14 mouse cellular contexts compared by ENCODE assay signal in the genomic region with DNA sequence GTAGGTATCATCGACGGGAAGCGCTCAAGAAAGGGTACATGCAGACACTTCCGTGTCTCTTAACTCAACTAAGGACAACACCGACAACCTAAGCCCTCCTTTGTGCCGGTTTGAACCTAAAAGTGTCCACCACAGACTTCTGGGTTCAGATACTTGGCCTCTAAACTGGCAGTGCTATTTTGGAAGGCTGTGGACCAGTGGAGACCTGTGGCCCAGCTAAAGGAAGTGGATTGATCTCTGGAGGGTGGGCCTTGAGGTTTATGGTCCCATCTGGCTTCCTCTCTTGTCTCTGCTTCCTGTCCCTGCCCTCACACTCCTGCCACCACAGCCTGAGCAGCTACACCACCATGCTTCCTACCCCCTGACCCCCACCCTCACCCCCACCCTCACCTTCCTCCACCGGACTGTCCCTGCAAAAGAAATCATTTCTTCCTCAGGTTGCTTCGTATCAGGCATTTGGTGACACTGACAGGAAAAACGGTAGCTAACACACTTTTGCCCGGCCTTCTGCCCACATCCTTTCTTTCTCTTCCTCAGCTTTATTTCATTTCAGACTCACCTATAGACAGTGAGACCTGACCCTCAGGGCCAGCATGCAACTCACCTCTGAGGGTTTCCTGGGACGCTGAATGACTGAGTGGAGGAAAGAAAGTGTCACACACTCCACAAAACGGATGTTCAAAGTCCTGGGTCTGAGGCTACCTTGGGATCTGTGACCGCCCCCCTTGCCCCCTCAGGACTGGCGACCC. TPM values are rescaled to one million over a fixed set of nuclear protein-coding genes. Genes with fewer than 3 reads are reported as not detected.
DNase-seq lines count a peak whose midpoint lies in the region; ATAC-seq and TF ChIP-seq lines count a peak whose summit lies in the region.
"Had no signal": no experiment of that assay in that cellular context is flagged by ENCODE, and none has a peak within 500 bp of the region (broad histone marks: within the 10 kb centered on the region; RNA-seq: fewer than 3 reads in every experiment).

No protein-coding gene starts in this region.

- intact Hi-C loops in heart, postnatal 14 days (cut with DNase I): no loop called here

- peaks cover 24% of the 10 kb centered on the region for H3K4me1 ChIP-seq in heart, embryonic 10.5 days
- peaks cover 100% of the 10 kb centered on the region for H3K4me1 ChIP-seq in megakaryocyte, embryonic 14.5 days
- peaks cover 4% of the 10 kb centered on the region; the same call in 1 of the 2 replicates for H3K4me1 ChIP-seq in lung, postnatal 0 days (ENCODE audit: insufficient read depth, low read depth, low read length)
- no peaks in the 10 kb centered on the region for H3K4me1 ChIP-seq in hindbrain, embryonic 13.5 days (replicated peaks)
- H3K4me1 ChIP-seq: embryonic facial prominence, embryonic 10.5 days had no signal

- H3K9ac ChIP-seq in lung, postnatal 0 days (replicated peaks; ENCODE audit: low read depth): no peak overlapping the region
- no peak overlapping the region for H3K9ac ChIP-seq in hindbrain, embryonic 13.5 days

- H3K4me3 ChIP-seq in heart, embryonic 10.5 days: no peak overlapping the region
- H3K4me3 ChIP-seq in megakaryocyte, embryonic 14.5 days (replicated peaks): peak overlapping the region; percentile 86
- no peak overlapping the region for H3K4me3 ChIP-seq in lung, postnatal 0 days (ENCODE audit: low read depth, low read length)
- no peak overlapping the region for H3K4me3 ChIP-seq in hindbrain, embryonic 13.5 days
- H3K4me3 ChIP-seq: embryonic facial prominence, embryonic 10.5 days had no signal

- no peak for DNase-seq in heart, embryonic 10.5 days (ENCODE audit: low spot score)
- no peak for DNase-seq in heart, postnatal 14 days
- peak; percentile 36 to 37 for DNase-seq in thymus, postnatal 10 days (ENCODE audit: low spot score in 2 of 2)
- DNase-seq in adrenal gland, adult 2 months: no peak
- DNase-seq in lung, postnatal 0 days (ENCODE audit: low spot score): no peak
- DNase-seq: adrenal gland, postnatal 25 days; cerebellum, adult 11-12 months; lung, postnatal 14 days; right cerebral cortex, postnatal 4 days had no signal

- no peak for TF ChIP-seq CTCF in lung, postnatal 0 days (IDR thresholded peaks at IDR 0.05)

- H3K9me3 ChIP-seq in heart, embryonic 10.5 days: no peaks in the 10 kb centered on the region
- no peaks in the 10 kb centered on the region for H3K9me3 ChIP-seq in megakaryocyte, embryonic 14.5 days
- no peaks in the 10 kb centered on the region for H3K9me3 ChIP-seq in lung, postnatal 0 days (ENCODE audit: low read length)
- H3K9me3 ChIP-seq in hindbrain, embryonic 13.5 days: no peaks in the 10 kb centered on the region
- H3K9me3 ChIP-seq: embryonic facial prominence, embryonic 10.5 days had no signal

- no peak for TF ChIP-seq EP300 in lung, postnatal 0 days (IDR thresholded peaks at IDR 0.05)

- 84% methylated on average over 14 of the region's 14 CpGs for WGBS in heart, embryonic 10.5 days
- WGBS in lung, postnatal 0 days: 78% methylated on average over 14 of the region's 14 CpGs
- 94% methylated on average over 14 of the region's 14 CpGs for WGBS in hindbrain, embryonic 13.5 days

- peak; percentile 74 to 79 for ATAC-seq in hematopoietic stem cell, adult 5-6 weeks (replicated peaks in 1 of 2; ENCODE audit: insufficient read depth in 1 of 2, low FRiP score in 2 of 2, low TSS enrichment in 1 of 2, low read depth in 1 of 2, poor library complexity in 2 of 2, severe bottlenecking in 2 of 2)
- ATAC-seq in lung, postnatal 0 days: no peak
- ATAC-seq in hindbrain, embryonic 13.5 days (ENCODE audit: low FRiP score): no peak
- ATAC-seq: Patski had no signal

- H3K27ac ChIP-seq in heart, embryonic 10.5 days: peak overlapping the region; percentile 0; the same call in 1 of the 2 replicates
- H3K27ac ChIP-seq in lung, postnatal 0 days (ENCODE audit: low read length): no peak overlapping the region
- H3K27ac ChIP-seq in hindbrain, embryonic 13.5 days: no peak overlapping the region
- H3K27ac ChIP-seq: embryonic facial prominence, embryonic 10.5 days had no signal

- no peak overlapping the region for H3K4me2 ChIP-seq in lung, postnatal 0 days (replicated peaks; ENCODE audit: low read depth, low read length)
- no peak overlapping the region for H3K4me2 ChIP-seq in hindbrain, embryonic 13.5 days

- no peaks in the 10 kb centered on the region for H3K36me3 ChIP-seq in heart, embryonic 10.5 days
- peaks cover 93% of the 10 kb centered on the region for H3K36me3 ChIP-seq in megakaryocyte, embryonic 14.5 days (replicated peaks; ENCODE audit: low read length)
- H3K36me3 ChIP-seq in lung, postnatal 0 days (ENCODE audit: insufficient read depth, low read length): no peaks in the 10 kb centered on the region
- H3K36me3 ChIP-seq in hindbrain, embryonic 13.5 days: no peaks in the 10 kb centered on the region
- H3K36me3 ChIP-seq: embryonic facial prominence, embryonic 10.5 days had no signal

- no peaks in the 10 kb centered on the region for H3K27me3 ChIP-seq in heart, embryonic 10.5 days (ENCODE audit: insufficient read depth, poor library complexity, severe bottlenecking)
- no peaks in the 10 kb centered on the region for H3K27me3 ChIP-seq in megakaryocyte, embryonic 14.5 days (replicated peaks)
- no peaks in the 10 kb centered on the region for H3K27me3 ChIP-seq in lung, postnatal 0 days (replicated peaks; ENCODE audit: insufficient read depth, low read length)
- no peaks in the 10 kb centered on the region for H3K27me3 ChIP-seq in hindbrain, embryonic 13.5 days
- H3K27me3 ChIP-seq: Patski had no signal

RNA-seq across cellular contexts. Expression of a gene that starts 25.7 kb away (rescaled TPM):
- 5.1 and 6.5 TPM in 2 replicates for polyA plus RNA-seq in heart, embryonic 10.5 days (2016; fragmentation: Nextera tagmentation; extraction: Ambion mirVana)
- total RNA-seq in heart, postnatal 14 days (2021): 10 to 100 TPM; 15.6 to 18.4 TPM
- 1.5 and 2.3 TPM in 2 replicates for total RNA-seq in hematopoietic stem cell, adult 5-6 weeks (2017)
- polyA plus RNA-seq in megakaryocyte, embryonic 14.5 days (2012; ENCODE audit: insufficient read depth, low replicate concordance): 142 and 149 TPM in 2 replicates
- total RNA-seq in adrenal gland, adult 2 months (2021): 10 to 100 TPM; 12.3 to 19.7 TPM
- 6.1 and 8.7 TPM in 2 replicates for polyA plus RNA-seq in adrenal gland, adult 2 months (2012; rRNA removed)
- 1.8 and 2.3 TPM in 2 replicates for polyA plus RNA-seq in lung, postnatal 0 days (2015; fragmentation: Nextera tagmentation; extraction: Ambion mirVana)
- polyA plus RNA-seq in hindbrain, embryonic 13.5 days (2015; fragmentation: Nextera tagmentation; extraction: Ambion mirVana): 0.79 and 0.89 TPM in 2 replicates

Comparison
In these comparisons a context has a peak if more than half of its experiments do, and no peak if none do; other contexts are left out.
1. DNase-seq: peak in thymus, postnatal 10 days (2 of 2); none in heart, embryonic 10.5 days (single experiment), heart, postnatal 14 days (0 of 2), adrenal gland, adult 2 months (single experiment) and lung, postnatal 0 days (single experiment).
2. ATAC-seq: peak in hematopoietic stem cell, adult 5-6 weeks (2 of 2); none in lung, postnatal 0 days (single experiment) and hindbrain, embryonic 13.5 days (single experiment).
3. RNA of a gene that starts 25.7 kb away (polyA plus RNA-seq): 142 to 149 TPM in megakaryocyte, embryonic 14.5 days; 6.1 to 8.7 TPM in adrenal gland, adult 2 months, 5.1 to 6.5 TPM in heart, embryonic 10.5 days, 1.8 to 2.3 TPM in lung, postnatal 0 days and 0.79 to 0.89 TPM in hindbrain, embryonic 13.5 days; every median in the first group is over 10 times any median in the second.